In the genomic region with DNA sequence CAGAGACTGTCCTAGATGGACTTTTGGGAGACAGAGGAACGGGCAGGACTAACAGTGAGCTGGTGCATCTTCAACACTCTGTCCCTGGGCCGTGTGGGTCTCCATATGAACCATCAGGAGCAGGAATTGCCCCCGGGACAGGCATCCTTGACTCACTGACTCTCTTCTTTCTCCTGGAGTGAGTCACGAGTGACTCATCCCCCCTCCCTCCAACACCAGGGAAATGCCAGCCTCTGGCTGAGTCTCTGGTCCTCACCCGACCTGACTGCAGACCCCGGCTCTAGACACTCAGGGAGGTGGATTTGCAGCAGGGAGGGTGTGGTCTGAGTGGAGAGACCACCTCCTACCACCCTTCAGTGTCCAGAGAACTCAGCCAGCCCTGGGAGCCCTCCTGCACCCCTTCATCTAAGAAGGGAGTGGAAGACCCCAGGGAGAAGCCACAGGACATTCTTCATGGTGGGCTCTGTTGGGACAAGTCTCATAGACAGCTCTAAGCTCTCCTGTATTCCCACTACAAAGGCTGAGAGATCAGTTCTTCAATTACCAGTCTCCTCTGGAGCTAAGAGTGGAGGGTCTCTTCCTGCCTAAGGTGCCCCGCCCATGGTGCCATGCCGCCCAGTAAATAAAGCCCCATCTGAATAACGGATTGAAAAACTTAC, we compare ENCODE assay signal across 8 mouse cellular contexts. TPM values are rescaled to one million over a fixed set of nuclear protein-coding genes. Genes with fewer than 3 reads are reported as not detected.
DNase-seq lines count a peak whose midpoint lies in the region; ATAC-seq and TF ChIP-seq lines count a peak whose summit lies in the region.
"Had no signal": no experiment of that assay in that cellular context is flagged by ENCODE, and none has a peak within 500 bp of the region (broad histone marks: within the 10 kb centered on the region; RNA-seq: fewer than 3 reads in every experiment).

No protein-coding gene starts in this region.

- H3K27ac ChIP-seq in bone marrow, adult 2 months (ENCODE audit: control insufficient read depth, insufficient read depth, low read depth, low read length, poor library complexity): peak overlapping the region; percentile 84
- peak overlapping the region; percentile 71 to 80 for H3K27ac ChIP-seq in heart, embryonic 14.5 days (replicated peaks in 1 of 2; ENCODE audit: control insufficient read depth in 1 of 2, insufficient read depth in 1 of 2, low read depth in 2 of 2, low read length in 2 of 2)
- peak overlapping the region; percentile 80 for H3K27ac ChIP-seq in liver, embryonic 16.5 days (ENCODE audit: low read length)

- H3K4me2 ChIP-seq in heart, embryonic 14.5 days (ENCODE audit: low read length): peak overlapping the region; percentile 62
- H3K4me2 ChIP-seq in liver, embryonic 16.5 days (ENCODE audit: low read depth, low read length): peak overlapping the region; percentile 69

- peak overlapping the region; percentile 72 for H3K9ac ChIP-seq in heart, embryonic 14.5 days (ENCODE audit: low read length)
- peak overlapping the region; percentile 63 for H3K9ac ChIP-seq in liver, embryonic 16.5 days (ENCODE audit: low read depth, low read length)

- TF ChIP-seq CTCF in bone marrow, adult 2 months (IDR thresholded peaks at IDR 0.05; ENCODE audit: control insufficient read depth, insufficient read depth, low read length): no peak

- WGBS in bone marrow, adult 2 months: 1% methylated on average over 9 of the region's 9 CpGs
- WGBS in heart, embryonic 14.5 days: 34% methylated on average over 9 of the region's 9 CpGs
- WGBS in liver, embryonic 16.5 days (ENCODE audit: insufficient replicate concordance): 7% methylated on average over 9 of the region's 9 CpGs

- no peaks in the 10 kb centered on the region for H3K9me3 ChIP-seq in heart, embryonic 14.5 days (ENCODE audit: control insufficient read depth, low read length)
- no peaks in the 10 kb centered on the region for H3K9me3 ChIP-seq in liver, embryonic 16.5 days (replicated peaks; ENCODE audit: control insufficient read depth, low read length)

- no peak for ATAC-seq in heart, embryonic 14.5 days (ENCODE audit: insufficient number of reproducible peaks, insufficient read depth, low FRiP score, low read depth)
- no peak for ATAC-seq in liver, embryonic 16.5 days (ENCODE audit: low read depth)

- DNase-seq in ovary, adult 18-20 months (ENCODE audit: low spot score): peak; percentile 68
- no peak for DNase-seq in ovary, postnatal 10 days (ENCODE audit: low spot score)
- peak; percentile 45 for DNase-seq in thymus, postnatal 14 days
- DNase-seq in frontal cortex, postnatal 14 days (ENCODE audit: low spot score in 2 of 2): no peak

- H3K4me1 ChIP-seq in bone marrow, adult 2 months (ENCODE audit: control insufficient read depth, insufficient read depth, low read length): peaks cover 19% of the 10 kb centered on the region
- peaks cover 28 to 31% of the 10 kb centered on the region in 2 experiments for H3K4me1 ChIP-seq in heart, embryonic 14.5 days (ENCODE audit: control insufficient read depth in 2 of 2, insufficient read depth in 2 of 2, low read length in 2 of 2)
- H3K4me1 ChIP-seq in liver, embryonic 16.5 days (ENCODE audit: control insufficient read depth, low read depth, low read length): peaks cover 60% of the 10 kb centered on the region

- TF ChIP-seq POLR2A in bone marrow, adult 2 months (IDR thresholded peaks at IDR 0.05; ENCODE audit: borderline replicate concordance, control insufficient read depth, low read depth, low read length): no peak

- peaks cover 5% of the 10 kb centered on the region; the same call in 1 of the 2 replicates for H3K36me3 ChIP-seq in heart, embryonic 14.5 days (ENCODE audit: control insufficient read depth, insufficient read depth, low read length)
- no peaks in the 10 kb centered on the region for H3K36me3 ChIP-seq in liver, embryonic 16.5 days (ENCODE audit: control insufficient read depth, insufficient read depth)

- no peaks in the 10 kb centered on the region for H3K27me3 ChIP-seq in heart, embryonic 14.5 days (ENCODE audit: control insufficient read depth, insufficient read depth, low read length)
- H3K27me3 ChIP-seq in liver, embryonic 16.5 days (ENCODE audit: control insufficient read depth, insufficient read depth, low read depth, low read length): no peaks in the 10 kb centered on the region

- peak overlapping the region; percentile 66 for H3K4me3 ChIP-seq in bone marrow, adult 2 months (replicated peaks; ENCODE audit: control insufficient read depth, low read depth, low read length)
- peak overlapping the region; percentile 48 to 49 for H3K4me3 ChIP-seq in heart, embryonic 14.5 days (ENCODE audit: control insufficient read depth in 1 of 2, insufficient read depth in 1 of 2, low read depth in 1 of 2, low read length in 2 of 2)
- H3K4me3 ChIP-seq in liver, embryonic 16.5 days (ENCODE audit: low read depth, low read length): peak overlapping the region; percentile 60

RNA-seq across cellular contexts. Expression of gene Emp3, which starts 0.5 kb away (rescaled TPM):
- polyA plus RNA-seq in bone marrow, adult 2 months (2011; ENCODE audit: insufficient read depth, insufficient read length, low replicate concordance, missing spikeins): 53.4 and 121 TPM in 2 replicates
- 76.6 and 90.5 TPM in 2 replicates for polyA plus RNA-seq in heart, embryonic 14.5 days (2014; fragmentation: Nextera tagmentation; extraction: Ambion mirVana)
- polyA plus RNA-seq in liver, embryonic 16.5 days (2015; fragmentation: Nextera tagmentation; extraction: Ambion mirVana): 55.5 and 56.5 TPM in 2 replicates

RNA-seq across cellular contexts. Expression of gene Ccdc114, which starts 3.2 kb away (rescaled TPM):
- 1.7 and 5.7 TPM in 2 replicates for polyA plus RNA-seq in bone marrow, adult 2 months (2011; ENCODE audit: insufficient read depth, insufficient read length, low replicate concordance, missing spikeins)
- 2.4 and 2.7 TPM in 2 replicates for polyA plus RNA-seq in heart, embryonic 14.5 days (2014; fragmentation: Nextera tagmentation; extraction: Ambion mirVana)
- polyA plus RNA-seq in liver, embryonic 16.5 days (2015; fragmentation: Nextera tagmentation; extraction: Ambion mirVana): 0.94 and 1.2 TPM in 2 replicates

RNA-seq across cellular contexts. Expression of gene Tmem143, which starts 24.0 kb away (rescaled TPM):
- 3.6 and 9.6 TPM in 2 replicates for polyA plus RNA-seq in bone marrow, adult 2 months (2011; ENCODE audit: insufficient read depth, insufficient read length, low replicate concordance, missing spikeins)
- 5.1 and 8.7 TPM in 2 replicates for polyA plus RNA-seq in heart, embryonic 14.5 days (2014; fragmentation: Nextera tagmentation; extraction: Ambion mirVana)
- polyA plus RNA-seq in liver, embryonic 16.5 days (2015; fragmentation: Nextera tagmentation; extraction: Ambion mirVana): 3.5 and 4.3 TPM in 2 replicates

RNA-seq across cellular contexts. Expression of gene Syngr4, which starts 24.2 kb away (rescaled TPM):
- not detected in 2 replicates for polyA plus RNA-seq in bone marrow, adult 2 months (2011; ENCODE audit: insufficient read depth, insufficient read length, low replicate concordance, missing spikeins)
- polyA plus RNA-seq in heart, embryonic 14.5 days (2014; fragmentation: Nextera tagmentation; extraction: Ambion mirVana): 0.86 and 1.5 TPM in 2 replicates
- polyA plus RNA-seq in liver, embryonic 16.5 days (2015; fragmentation: Nextera tagmentation; extraction: Ambion mirVana): 0.71 and 0.95 TPM in 2 replicates
- polyA plus RNA-seq: frontal cortex, adult 2 months had no signal

RNA-seq across cellular contexts. Expression of gene Grin2d, which starts 42.5 kb away (rescaled TPM):
- 0.97 and 2.5 TPM in 2 replicates for polyA plus RNA-seq in bone marrow, adult 2 months (2011; ENCODE audit: insufficient read depth, insufficient read length, low replicate concordance, missing spikeins)
- polyA plus RNA-seq in heart, embryonic 14.5 days (2014; fragmentation: Nextera tagmentation; extraction: Ambion mirVana): 0.12 and 0.15 TPM in 2 replicates
- 0.04 and 0.05 TPM in 2 replicates for polyA plus RNA-seq in liver, embryonic 16.5 days (2015; fragmentation: Nextera tagmentation; extraction: Ambion mirVana)

Comparison
In these comparisons a context has a peak if more than half of its experiments do, and no peak if none do; other contexts are left out.
1. DNase-seq: peak in ovary, adult 18-20 months (single experiment) and thymus, postnatal 14 days (single experiment); none in ovary, postnatal 10 days (single experiment) and frontal cortex, postnatal 14 days (0 of 2).
2. Peak in every context shown above with its lines, with median percentiles within 50 percentile points of each other: H3K27ac ChIP-seq and H3K4me3 ChIP-seq.